Mouse (Mus musculus) bone marrow, adult 2 months (tissue): Measurements from ENCODE around the gene Zfp646.

Experiments used
- CTCF ChIP-seq: fragments of 200-500 bp; IDR thresholded peaks from 2 replicates; pipeline ENCODE4 v1.5.1; 2011; ENCODE audit warnings: low read length, control low read depth; ENCODE audit not compliant: control insufficient read depth, insufficient read depth
- POLR2A ChIP-seq: fragments of 200-500 bp; IDR thresholded peaks from 2 replicates; pipeline ENCODE4 v1.6.1; 2011; ENCODE audit warnings: low read depth, mild to moderate bottlenecking, control low read depth, low read length, borderline replicate concordance; ENCODE audit not compliant: control insufficient read depth

DNA sequence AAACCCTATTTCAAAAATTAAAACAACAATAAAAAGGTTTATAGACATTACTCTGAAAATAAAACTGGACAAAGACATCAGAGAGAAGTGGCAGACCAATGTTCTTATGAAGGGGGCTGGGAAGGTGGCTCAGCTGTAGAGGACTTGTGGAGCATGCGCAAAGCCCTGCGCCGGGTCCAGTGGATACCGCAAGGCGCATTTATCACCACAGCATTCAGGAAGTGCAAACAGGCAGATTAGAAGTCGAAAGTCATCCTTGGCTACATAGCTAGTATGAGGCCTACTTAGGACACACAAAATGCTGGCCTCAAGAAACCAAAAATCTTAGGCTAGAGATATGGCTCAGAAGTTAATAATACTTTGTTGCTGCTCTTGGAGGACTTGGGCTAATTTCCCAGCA, 17.8 kb upstream of the Zfp646 start:
- TF ChIP-seq POLR2A: no peak
- no peak for TF ChIP-seq CTCF
